8 mouse cellular contexts compared by ENCODE assay signal in the genomic region with DNA sequence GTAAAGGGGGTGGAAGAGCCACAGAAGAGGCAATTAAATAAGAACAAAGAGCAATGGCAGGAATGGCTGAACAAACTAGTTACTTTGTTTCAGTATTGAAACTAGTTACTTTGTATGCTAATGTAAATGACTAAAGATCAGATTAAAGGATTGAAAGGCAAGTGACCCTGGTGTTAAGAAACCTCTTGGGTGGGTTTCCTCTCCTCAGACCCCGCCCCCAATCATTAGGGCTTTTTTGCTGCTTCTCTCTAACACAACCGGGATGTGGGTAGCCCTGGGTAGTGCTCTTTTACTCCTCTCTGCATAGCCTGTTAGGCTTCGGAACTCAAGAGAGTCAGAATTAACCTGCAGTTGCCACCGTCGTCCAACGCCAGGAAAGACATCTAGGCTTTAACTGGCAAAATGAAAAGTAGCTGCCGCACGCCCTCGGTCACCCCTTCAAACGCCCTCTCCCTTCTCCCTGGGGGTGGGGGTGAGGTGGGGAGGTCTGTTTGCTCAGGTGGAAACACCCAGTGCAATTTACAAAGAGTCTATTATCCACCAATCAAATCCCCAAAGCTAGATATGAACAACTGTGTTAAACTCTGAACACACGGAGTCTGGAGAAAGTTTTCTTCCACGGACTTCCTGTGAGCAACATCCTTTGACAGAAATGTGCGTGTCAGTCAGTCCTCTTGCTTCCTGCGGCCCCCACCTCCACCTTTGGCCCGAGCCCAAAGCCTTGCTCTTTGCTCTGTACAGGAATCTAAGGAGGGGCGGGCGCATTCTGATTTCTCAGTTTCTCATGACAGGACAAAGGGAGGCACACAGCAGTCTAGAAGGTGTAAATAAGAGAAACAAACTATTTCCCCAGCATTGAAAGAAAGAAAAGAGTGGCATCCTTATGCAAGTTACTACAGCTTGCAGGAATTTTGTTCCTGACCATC. TPM values are rescaled to one million over a fixed set of nuclear protein-coding genes. Genes with fewer than 3 reads are reported as not detected.
DNase-seq lines count a peak whose midpoint lies in the region; ATAC-seq lines count a peak whose summit lies in the region.

No protein-coding gene starts in this region.

- ATAC-seq in embryonic facial prominence, embryonic 11.5 days (replicated peaks; ENCODE audit: insufficient number of reproducible peaks, low FRiP score, low TSS enrichment, low read depth): peak; percentile 44; the same call in 1 of the 2 replicates
- ATAC-seq in heart, embryonic 12.5 days (ENCODE audit: insufficient number of reproducible peaks, low FRiP score): peak; percentile 78; the same call in 1 of the 2 replicates
- ATAC-seq in kidney, embryonic 14.5 days (ENCODE audit: low FRiP score, low TSS enrichment): peak; percentile 61

- DNase-seq in CD4-positive helper T cell, adult 2 months (ENCODE audit: low read depth, low spot score): peak; percentile 81
- peak; percentile 74 for DNase-seq in ZHBTc4 (ENCODE audit: low read depth, low spot score)
- DNase-seq in embryonic facial prominence, embryonic 11.5 days (ENCODE audit: low spot score): peak; percentile 45
- DNase-seq in lung, postnatal 14 days: peak; percentile 76
- DNase-seq in retina, embryonic 14.5 days (ENCODE audit: low spot score): peak; percentile 28
- no peak for DNase-seq in left cerebral cortex, adult 11 months (ENCODE audit: low spot score)

- H3K27me3 ChIP-seq in embryonic facial prominence, embryonic 11.5 days (ENCODE audit: control insufficient read depth, insufficient read depth, low read length): no peaks in the 10 kb centered on the region
- H3K27me3 ChIP-seq in heart, embryonic 12.5 days (replicated peaks): no peaks in the 10 kb centered on the region
- no peaks in the 10 kb centered on the region for H3K27me3 ChIP-seq in kidney, embryonic 14.5 days (ENCODE audit: control insufficient read depth, insufficient read depth, low read length)

- H3K4me2 ChIP-seq in embryonic facial prominence, embryonic 11.5 days (ENCODE audit: low read depth, low read length): peak overlapping the region; percentile 85
- peak overlapping the region; percentile 91 for H3K4me2 ChIP-seq in heart, embryonic 12.5 days
- peak overlapping the region; percentile 84 for H3K4me2 ChIP-seq in kidney, embryonic 14.5 days (replicated peaks; ENCODE audit: low read depth, low read length)

- H3K9me3 ChIP-seq in embryonic facial prominence, embryonic 11.5 days (replicated peaks; ENCODE audit: control insufficient read depth, low read length): no peaks in the 10 kb centered on the region
- no peaks in the 10 kb centered on the region for H3K9me3 ChIP-seq in heart, embryonic 12.5 days (replicated peaks)
- H3K9me3 ChIP-seq in kidney, embryonic 14.5 days (ENCODE audit: control insufficient read depth, low read length): no peaks in the 10 kb centered on the region

- H3K27ac ChIP-seq in embryonic facial prominence, embryonic 11.5 days (replicated peaks; ENCODE audit: low read depth, low read length): no peak overlapping the region
- peak overlapping the region; percentile 39; the same call in 1 of the 2 replicates for H3K27ac ChIP-seq in heart, embryonic 12.5 days (ENCODE audit: poor library complexity, severe bottlenecking)
- peak overlapping the region; percentile 53; the same call in 1 of the 2 replicates for H3K27ac ChIP-seq in kidney, embryonic 14.5 days (ENCODE audit: low read depth, low read length)

- H3K36me3 ChIP-seq in embryonic facial prominence, embryonic 11.5 days (replicated peaks; ENCODE audit: control insufficient read depth, insufficient read depth, low read depth, low read length): no peaks in the 10 kb centered on the region
- H3K36me3 ChIP-seq in heart, embryonic 12.5 days: peaks cover 9% of the 10 kb centered on the region; the same call in 1 of the 2 replicates
- H3K36me3 ChIP-seq in kidney, embryonic 14.5 days (ENCODE audit: control insufficient read depth, insufficient read depth, low read length): no peaks in the 10 kb centered on the region

- under 1% methylated on average over 17 of the region's 17 CpGs for WGBS in embryonic facial prominence, embryonic 11.5 days
- 3% methylated on average over 17 of the region's 17 CpGs for WGBS in heart, embryonic 12.5 days
- 2% methylated on average over 17 of the region's 17 CpGs for WGBS in kidney, embryonic 14.5 days

- H3K4me3 ChIP-seq in embryonic facial prominence, embryonic 11.5 days (ENCODE audit: low read depth, low read length): peak overlapping the region; percentile 44
- H3K4me3 ChIP-seq in heart, embryonic 12.5 days: peak overlapping the region; percentile 58
- H3K4me3 ChIP-seq in kidney, embryonic 14.5 days (ENCODE audit: low read length): peak overlapping the region; percentile 62

- no peaks in the 10 kb centered on the region; the same call in 1 of the 2 replicates for H3K4me1 ChIP-seq in embryonic facial prominence, embryonic 11.5 days (ENCODE audit: control insufficient read depth, insufficient read depth, low read length)
- peaks cover 10% of the 10 kb centered on the region; the same call in 1 of the 2 replicates for H3K4me1 ChIP-seq in heart, embryonic 12.5 days (replicated peaks)
- H3K4me1 ChIP-seq in kidney, embryonic 14.5 days (ENCODE audit: control insufficient read depth, insufficient read depth, low read length): 0 out of 2 replicates have a peak, but pooled peaks cover 4% of the 10 kb centered on the region

- H3K9ac ChIP-seq in embryonic facial prominence, embryonic 11.5 days (replicated peaks; ENCODE audit: low read length): peak overlapping the region; percentile 46
- peak overlapping the region; percentile 68 for H3K9ac ChIP-seq in heart, embryonic 12.5 days
- H3K9ac ChIP-seq in kidney, embryonic 14.5 days (ENCODE audit: low read depth, low read length): peak overlapping the region; percentile 63; the same call in 1 of the 2 replicates

RNA-seq across cellular contexts. Expression of gene Ddx58, which starts 0.9 kb away (rescaled TPM):
- polyA plus RNA-seq in embryonic facial prominence, embryonic 11.5 days (2014; fragmentation: Nextera tagmentation; extraction: Ambion mirVana): 4.6 and 4.7 TPM in 2 replicates
- 8.1 and 8.7 TPM in 2 replicates for polyA plus RNA-seq in heart, embryonic 12.5 days (2016; fragmentation: Nextera tagmentation; extraction: Ambion mirVana)
- 10.2 and 12.2 TPM in 2 replicates for polyA plus RNA-seq in kidney, embryonic 14.5 days (2014; fragmentation: Nextera tagmentation; extraction: Ambion mirVana)

RNA-seq across cellular contexts. Expression of gene Smim27, which starts 30.6 kb away (rescaled TPM):
- polyA plus RNA-seq in embryonic facial prominence, embryonic 11.5 days (2014; fragmentation: Nextera tagmentation; extraction: Ambion mirVana): 24.0 and 32.9 TPM in 2 replicates
- 28.4 and 34.7 TPM in 2 replicates for polyA plus RNA-seq in heart, embryonic 12.5 days (2016; fragmentation: Nextera tagmentation; extraction: Ambion mirVana)
- polyA plus RNA-seq in kidney, embryonic 14.5 days (2014; fragmentation: Nextera tagmentation; extraction: Ambion mirVana): 28.6 and 55.2 TPM in 2 replicates

RNA-seq across cellular contexts. Expression of gene Topors, which starts 30.9 kb away (rescaled TPM):
- 55.9 and 58.1 TPM in 2 replicates for polyA plus RNA-seq in embryonic facial prominence, embryonic 11.5 days (2014; fragmentation: Nextera tagmentation; extraction: Ambion mirVana)
- 35.3 and 36.3 TPM in 2 replicates for polyA plus RNA-seq in heart, embryonic 12.5 days (2016; fragmentation: Nextera tagmentation; extraction: Ambion mirVana)
- 32.9 and 57.7 TPM in 2 replicates for polyA plus RNA-seq in kidney, embryonic 14.5 days (2014; fragmentation: Nextera tagmentation; extraction: Ambion mirVana)

RNA-seq across cellular contexts. Expression of gene Ndufb6, which starts 40.5 kb away (rescaled TPM):
- 314 and 325 TPM in 2 replicates for polyA plus RNA-seq in embryonic facial prominence, embryonic 11.5 days (2014; fragmentation: Nextera tagmentation; extraction: Ambion mirVana)
- 457 and 461 TPM in 2 replicates for polyA plus RNA-seq in heart, embryonic 12.5 days (2016; fragmentation: Nextera tagmentation; extraction: Ambion mirVana)
- 316 and 388 TPM in 2 replicates for polyA plus RNA-seq in kidney, embryonic 14.5 days (2014; fragmentation: Nextera tagmentation; extraction: Ambion mirVana)
